Mouse (Mus musculus) stomach, postnatal 0 days (tissue): ENCODE data around the gene Syf2.

Experiments
- CTCF ChIP-seq: IDR thresholded peaks from 2 replicates; pipeline ENCODE4 v1.5.1; 2016; ENCODE audit warnings: antibody characterized with exemption, low read depth, mild to moderate bottlenecking, moderate library complexity
- EP300 ChIP-seq: optimal IDR thresholded peaks from 2 replicates; pipeline ENCODE3; 2016; ENCODE audit warnings: antibody characterized with exemption

DNA sequence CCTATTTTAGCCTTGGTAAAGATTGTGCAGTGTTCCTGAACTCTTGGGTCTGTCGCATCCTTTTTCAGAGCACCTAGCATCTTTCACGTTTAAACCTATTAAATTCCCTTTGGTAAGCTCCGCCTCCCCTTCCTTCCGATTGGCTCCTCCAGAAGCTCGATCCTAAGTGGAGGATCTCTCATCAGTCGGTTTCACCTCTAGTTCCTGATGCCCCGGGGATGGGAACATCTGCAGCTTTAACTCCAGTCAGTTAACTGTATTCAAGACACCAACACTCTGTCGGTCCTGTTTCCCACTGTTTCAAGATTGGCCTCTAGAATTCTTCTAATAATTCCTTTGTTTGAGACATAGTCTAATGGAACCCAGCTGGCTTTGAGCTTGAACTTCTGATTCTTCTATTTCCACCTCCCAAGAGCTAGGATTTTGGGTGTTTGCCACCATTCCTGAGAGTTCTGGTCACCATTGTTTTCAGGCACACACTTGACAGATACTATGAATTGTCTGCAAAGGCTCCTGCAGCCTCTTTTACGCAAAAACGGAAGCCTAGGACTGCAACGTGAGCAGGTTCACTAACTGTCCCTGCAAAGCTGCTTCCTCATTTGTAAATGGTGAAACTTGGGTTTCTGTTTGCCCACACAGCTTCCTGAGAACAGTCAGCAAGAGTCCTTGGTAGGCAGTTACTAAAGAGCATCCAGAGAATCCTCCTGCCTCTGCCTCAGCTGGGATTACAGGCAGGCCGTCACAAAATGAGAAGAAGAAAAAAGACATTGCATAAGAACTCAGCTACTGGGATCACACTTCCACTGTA, 10.8 kb upstream of the Syf2 start:
- TF ChIP-seq CTCF = no peak
- no peak for TF ChIP-seq EP300
